Mouse (Mus musculus) gastrocnemius, adult 8-10 months (tissue): ENCODE data around the gene Atp4b. TPM values are rescaled to one million over a fixed set of nuclear protein-coding genes. Genes with fewer than 3 reads are reported as not detected.

Experiments
- total RNA-seq, 4 experiments: library from RNA; stranded (reverse); gene quantifications; 2 replicates each; pipeline ENCODE4 v1.2.4; 2022

The Atp4b gene
- total RNA-seq, 4 experiments from 2014 or later, result not detected

Other genes with a start within 250 kb of the Atp4b start
- gene Lamp1, start 237.7 kb downstream of the Atp4b start, total RNA-seq, result 100 to 1,000 TPM; 405 to 451 (median 426) TPM
- gene Grtp1, start 196.2 kb downstream of the Atp4b start, total RNA-seq, result 10 to 100 TPM in 3 of 4 experiments, 1 to 10 TPM in 1; 9.3 to 14.1 (median 11.8) TPM
- 10 to 100 TPM; 50.0 to 62.3 (median 56.3) TPM for gene Adprhl1, start 142.7 kb downstream of the Atp4b start, total RNA-seq
- gene Dcun1d2, start 108.7 kb downstream of the Atp4b start, total RNA-seq, result 10 to 100 TPM; 80.1 to 95.6 (median 88.1) TPM
- gene Tmco3, start 108.6 kb downstream of the Atp4b start, total RNA-seq, result 10 to 100 TPM; 12.0 to 21.5 (median 17.1) TPM
- gene Tfdp1, start 58.1 kb downstream of the Atp4b start, total RNA-seq, result 10 to 100 TPM; 49.4 to 70.8 (median 63.2) TPM
- gene Grk1, start 8.3 kb upstream of the Atp4b start, total RNA-seq, result not detected
- 1 to 10 TPM; 1.3 to 2.5 (median 2.2) TPM for gene Tmem255b, start 38.4 kb upstream of the Atp4b start, total RNA-seq
- gene Gas6, start 97.7 kb upstream of the Atp4b start, total RNA-seq, result 100 to 1,000 TPM in 1 of 4 experiments, 10 to 100 TPM in 3; 62.5 to 101 (median 75.1) TPM
- gene 1700029H14Rik, start 165.6 kb upstream of the Atp4b start, total RNA-seq, result not detected